Mouse (Mus musculus): ENCODE measurements at regions not wholly inside any gene's neighbourhood (a gene's known extent, or its start where the extent isn't known, plus 50 kb on each side); places are given as distances from the start of the nearest gene placed in this dataset.

DNA sequence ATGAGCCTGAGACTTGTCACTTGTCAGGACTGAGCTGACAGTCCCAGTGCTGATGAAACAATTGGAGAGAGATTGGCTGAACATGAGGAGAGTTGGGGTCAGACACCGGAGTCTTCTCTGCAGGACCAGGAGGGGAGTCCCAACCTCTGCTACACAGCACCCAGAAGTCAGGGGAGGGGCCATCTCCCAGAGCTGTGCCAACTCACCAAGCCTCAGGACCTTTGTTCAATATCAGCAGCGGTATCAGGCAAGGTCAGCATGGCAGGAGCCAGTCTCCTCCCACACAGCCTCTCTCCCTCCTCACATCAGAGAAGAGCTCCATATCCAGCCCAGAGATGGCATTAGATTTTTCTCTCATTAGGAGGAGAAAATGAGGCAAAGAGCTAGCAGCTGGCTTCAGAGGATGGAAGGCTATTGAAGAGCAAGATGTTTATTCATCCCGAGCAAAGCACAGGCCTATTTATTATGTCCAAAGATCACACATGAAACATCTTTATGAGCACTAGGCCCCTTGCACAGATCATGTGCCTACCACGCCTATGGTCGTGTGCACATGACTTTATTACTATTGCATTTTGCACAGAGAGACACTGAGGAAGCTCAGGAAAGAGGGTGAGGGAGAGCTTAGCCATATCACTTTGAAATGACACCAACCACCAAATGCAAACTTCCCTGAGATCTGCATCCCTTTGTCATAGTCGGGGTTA is 532.9 kb downstream of the Tshz3 start:
- DNase-seq (ENCODE audit: low read depth): no peak

DNA sequence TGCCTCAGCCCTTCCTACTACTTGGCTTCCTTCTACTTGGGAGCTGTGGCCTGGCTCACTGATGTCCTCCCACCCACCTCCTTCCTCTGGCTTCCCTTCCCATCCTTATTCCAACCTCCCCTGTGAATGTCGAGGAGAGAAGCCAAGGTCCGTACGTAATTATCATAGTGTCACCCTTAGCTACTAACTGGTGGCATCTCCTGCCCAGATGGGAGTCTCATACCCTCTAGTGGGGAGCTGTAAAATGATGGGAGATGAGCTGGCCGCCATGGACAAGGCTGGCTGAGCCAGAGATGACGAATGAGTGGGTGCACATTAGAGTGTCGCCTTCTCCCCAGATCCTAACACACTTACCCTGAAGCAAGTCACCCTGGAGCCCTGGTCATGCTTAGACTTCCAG is 532.6 kb downstream of the Zfp536 start:
- DNase-seq (ENCODE audit: low read depth): no peak

DNA sequence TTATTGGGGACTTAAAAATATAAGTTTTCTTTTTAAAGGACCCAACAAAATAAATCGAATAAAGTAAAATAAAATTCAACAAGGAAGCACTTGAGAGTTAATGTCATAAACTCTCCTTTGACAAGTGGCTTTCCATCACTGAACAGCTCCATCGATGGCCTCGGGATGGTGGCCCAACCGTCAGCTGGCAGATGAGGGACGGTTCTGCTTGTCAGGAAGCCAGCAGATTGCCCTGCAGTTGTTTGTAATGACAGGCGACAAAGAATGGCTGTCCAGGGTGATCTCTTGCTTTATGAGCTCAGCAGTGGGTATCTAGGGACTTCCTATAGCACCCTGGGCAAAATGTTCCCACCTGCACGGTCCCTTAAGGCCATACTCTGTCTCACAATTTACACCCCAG is 531.7 kb downstream of the Zfp536 start:
- DNase-seq (ENCODE audit: low read depth): no peak

- no peak for DNase-seq (ENCODE audit: low read depth)
These were observed 531.0 kb downstream of the Zfp536 start for GRCm38 (mm10) chr7:37242476-37242875.

- no peak for DNase-seq (ENCODE audit: low read depth)
These were observed 527.3 kb downstream of the Zfp536 start for GRCm38 (mm10) chr7:37246156-37246555.

DNA sequence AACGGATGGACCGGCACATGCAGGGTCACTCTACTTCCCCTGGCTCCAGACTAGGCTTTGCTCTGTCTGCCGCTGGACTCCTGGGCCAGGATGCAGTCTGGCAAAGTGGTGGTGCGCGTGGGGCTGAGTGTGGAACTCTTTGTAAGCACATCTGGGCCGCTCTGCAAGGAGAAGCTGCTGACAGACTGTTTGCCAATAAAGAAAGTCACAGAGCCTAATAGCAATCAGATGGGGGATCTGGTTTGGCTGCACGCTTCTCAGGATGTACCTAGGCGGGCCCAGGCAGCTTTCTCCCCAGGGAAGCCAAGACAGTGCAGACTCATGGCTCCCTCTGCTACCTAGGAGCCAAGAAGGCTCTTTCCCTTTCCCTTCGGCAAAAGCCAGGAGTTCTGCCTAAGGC is 519.0 kb downstream of the Zfp536 start:
- DNase-seq (ENCODE audit: low read depth): no peak

- no peak for DNase-seq (ENCODE audit: low read depth)
These were observed 517.6 kb downstream of the Zfp536 start for GRCm38 (mm10) chr7:37255840-37256239.

DNA sequence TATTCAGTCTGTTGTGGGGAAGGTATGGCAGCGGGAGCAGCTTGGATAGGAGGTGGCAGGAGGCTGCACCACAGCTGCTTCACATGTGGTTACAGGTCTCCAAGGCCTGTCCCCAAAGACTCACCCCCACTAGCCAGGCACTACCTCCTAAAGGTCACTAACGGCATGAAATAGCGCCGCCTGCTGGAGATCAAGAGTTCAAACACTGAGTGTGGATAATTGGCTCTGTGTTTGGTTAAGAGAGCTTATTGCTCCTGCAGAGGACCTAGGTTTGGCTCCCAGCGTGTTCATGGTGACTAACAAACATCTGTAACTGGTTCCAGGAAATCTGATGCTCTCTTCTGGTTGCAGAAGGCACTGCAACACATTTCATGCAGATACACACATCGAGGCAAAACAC is 514.1 kb downstream of the Zfp536 start:
- no peak for DNase-seq (ENCODE audit: low read depth)

GRCm38 (mm10) chr7:37262846-37263245 is 510.6 kb downstream of the Zfp536 start:
- DNase-seq (ENCODE audit: low read depth): no peak

GRCm38 (mm10) chr7:37267404-37267803 is 506.0 kb downstream of the Zfp536 start:
- DNase-seq (ENCODE audit: low read depth): no peak

DNA sequence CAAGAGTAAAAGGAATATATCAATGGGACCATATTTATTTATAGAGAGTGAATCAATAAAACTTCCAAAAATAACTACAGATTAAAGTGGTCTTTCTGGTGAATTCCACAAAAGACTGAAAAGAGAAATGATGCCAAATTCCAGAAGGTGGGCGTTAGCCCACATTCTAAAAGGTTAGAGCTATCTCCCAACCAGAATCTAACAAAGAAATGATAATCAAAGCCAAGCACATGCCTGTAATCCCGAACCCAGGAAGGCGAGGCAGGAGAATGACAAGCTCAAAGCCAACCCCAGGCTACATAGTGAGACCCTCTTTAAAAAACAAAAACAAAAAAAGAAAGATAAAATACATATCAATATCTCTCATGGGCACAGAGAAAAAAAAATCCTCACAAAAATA is 502.6 kb downstream of the Zfp536 start:
- no peak for DNase-seq (ENCODE audit: low read depth)

DNA sequence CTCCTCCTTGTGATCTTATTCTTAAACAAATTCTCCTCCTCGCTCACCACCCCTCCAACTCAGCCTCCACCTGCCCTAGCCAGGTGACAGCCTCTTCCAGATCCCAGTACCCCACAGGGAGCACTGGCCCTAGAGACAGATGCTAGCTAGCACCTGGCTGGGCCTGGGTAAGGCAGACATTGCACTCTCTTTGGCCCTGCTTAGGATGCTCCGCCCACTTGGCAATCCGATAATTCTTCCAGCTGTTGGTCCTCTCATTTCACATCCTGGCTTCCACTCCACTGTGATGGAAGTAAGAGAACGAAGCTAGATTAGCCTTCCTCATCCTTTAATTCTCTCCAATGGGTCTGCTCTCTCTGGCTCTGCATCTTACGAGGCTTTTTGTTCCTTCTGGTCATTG is 483.4 kb downstream of the Zfp536 start:
- DNase-seq (ENCODE audit: low read depth): no peak

DNA sequence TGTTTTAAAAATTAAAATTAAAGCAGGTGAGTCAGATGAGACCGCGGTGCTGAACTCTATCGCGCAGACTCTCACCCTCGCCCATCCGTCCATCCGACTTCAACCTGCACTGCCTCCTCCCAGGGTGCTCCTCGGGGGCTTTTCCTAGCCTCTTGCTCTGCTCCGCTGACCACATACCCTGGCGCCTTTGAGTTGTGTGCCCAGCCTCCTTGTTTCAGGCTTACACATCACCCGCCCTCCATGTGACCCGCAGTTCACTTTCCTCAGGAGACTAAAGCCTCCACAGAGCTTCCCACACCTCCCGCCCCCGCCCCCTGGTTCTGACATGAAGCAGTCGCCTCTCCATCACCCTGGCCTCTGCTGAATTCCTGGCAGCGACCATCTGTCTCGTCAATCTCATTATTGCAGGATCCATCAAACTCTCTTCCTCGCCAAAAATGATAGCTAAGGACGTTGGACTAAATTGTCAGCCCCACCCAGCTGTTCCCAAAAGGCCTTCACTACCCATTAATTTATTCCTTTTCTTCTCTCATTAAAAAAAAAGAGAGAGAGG is 482.9 kb downstream of the Zfp536 start:
- DNase-seq (ENCODE audit: low read depth): no peak

DNA sequence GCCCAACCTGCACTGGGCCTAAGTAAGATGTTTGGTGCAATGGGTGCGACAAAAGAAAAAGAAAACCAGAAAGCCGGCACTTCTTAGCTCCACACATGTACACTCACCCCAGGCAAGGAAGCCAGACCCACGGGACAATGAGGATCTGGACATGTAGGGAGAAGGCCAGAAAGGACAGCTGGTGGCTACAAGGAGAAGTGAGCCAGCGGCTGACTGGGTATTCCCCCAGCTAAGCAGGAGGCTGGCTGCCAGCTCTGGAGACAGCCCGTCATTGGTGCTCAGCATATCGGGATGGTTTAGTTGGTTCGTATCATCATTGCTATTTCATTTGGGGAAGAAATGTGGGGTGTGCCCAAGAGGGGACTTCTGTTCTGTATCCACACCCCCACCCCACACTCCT is 481.7 kb downstream of the Zfp536 start:
- no peak for DNase-seq (ENCODE audit: low read depth)

- DNase-seq (ENCODE audit: low read depth): no peak
These were observed 480.9 kb downstream of the Zfp536 start for GRCm38 (mm10) chr7:37292554-37292953.

DNA sequence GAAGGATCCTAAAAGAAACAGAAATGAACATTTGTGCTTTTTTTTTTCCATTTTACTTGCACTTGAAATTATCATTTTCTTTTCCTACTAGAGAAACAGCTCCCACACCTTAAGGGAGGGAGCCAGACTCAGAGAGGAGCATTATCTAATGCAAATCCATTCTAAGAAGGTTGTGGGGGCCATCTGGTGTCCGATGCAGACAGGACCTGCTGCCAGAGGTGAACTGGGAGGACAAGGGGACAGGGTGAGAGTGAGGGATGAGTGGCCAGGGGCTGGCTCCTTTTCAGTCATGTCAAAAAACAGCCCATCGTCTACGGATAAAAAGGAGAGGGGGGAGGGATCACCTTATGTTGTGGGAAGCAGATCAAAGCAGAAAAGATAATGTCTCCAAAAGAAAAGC is 474.6 kb downstream of the Zfp536 start:
- no peak for DNase-seq (ENCODE audit: low read depth)

DNA sequence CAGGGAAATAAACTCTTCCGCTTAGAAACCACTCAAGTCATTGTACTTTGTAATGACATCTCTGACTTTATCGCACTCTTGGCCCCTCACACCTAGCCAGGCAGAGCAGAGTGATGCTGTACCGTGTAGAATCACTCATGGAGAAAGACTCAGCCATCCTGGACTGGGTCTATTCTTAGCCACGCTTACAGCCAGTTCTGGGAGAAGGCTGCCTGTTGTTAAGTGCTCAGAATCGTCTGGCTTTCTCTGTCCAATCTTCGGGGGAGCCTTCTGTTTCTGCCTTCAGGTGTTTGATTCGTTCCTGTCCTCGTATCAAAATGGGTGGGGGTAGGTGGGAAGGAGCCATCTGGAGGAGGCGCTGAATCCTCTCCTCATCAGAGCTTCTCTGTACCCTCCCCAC is 468.0 kb downstream of the Zfp536 start:
- no peak for DNase-seq (ENCODE audit: low read depth)

GRCm38 (mm10) chr7:37307191-37307590 is 466.2 kb downstream of the Zfp536 start:
- no peak for DNase-seq (ENCODE audit: low read depth)

- no peak for DNase-seq (ENCODE audit: low read depth)
These were observed 448.8 kb downstream of the Zfp536 start for GRCm38 (mm10) chr7:37324653-37325052.

DNA sequence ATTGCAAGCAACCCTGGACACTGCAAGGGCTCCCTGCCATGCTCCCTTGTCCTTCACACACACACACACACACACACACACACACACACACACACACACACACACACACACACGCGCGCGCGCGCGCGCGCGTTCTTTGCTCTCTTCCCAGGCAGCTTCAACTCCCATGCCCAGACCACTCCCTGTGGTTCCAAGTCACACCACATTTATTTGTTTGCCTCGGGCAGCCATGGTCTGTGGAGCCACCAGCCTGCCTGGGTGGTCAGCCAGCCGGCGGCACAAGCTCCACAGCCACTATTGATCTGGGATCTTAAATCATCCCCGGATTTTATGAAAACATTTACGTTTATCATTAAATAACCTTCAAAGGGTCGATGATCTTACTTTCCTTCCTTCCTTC is 440.0 kb downstream of the Zfp536 start:
- DNase-seq (ENCODE audit: low read depth): no peak

- no peak for DNase-seq (ENCODE audit: low read depth)
These were observed 438.2 kb downstream of the Zfp536 start for GRCm38 (mm10) chr7:37335212-37335611.

DNA sequence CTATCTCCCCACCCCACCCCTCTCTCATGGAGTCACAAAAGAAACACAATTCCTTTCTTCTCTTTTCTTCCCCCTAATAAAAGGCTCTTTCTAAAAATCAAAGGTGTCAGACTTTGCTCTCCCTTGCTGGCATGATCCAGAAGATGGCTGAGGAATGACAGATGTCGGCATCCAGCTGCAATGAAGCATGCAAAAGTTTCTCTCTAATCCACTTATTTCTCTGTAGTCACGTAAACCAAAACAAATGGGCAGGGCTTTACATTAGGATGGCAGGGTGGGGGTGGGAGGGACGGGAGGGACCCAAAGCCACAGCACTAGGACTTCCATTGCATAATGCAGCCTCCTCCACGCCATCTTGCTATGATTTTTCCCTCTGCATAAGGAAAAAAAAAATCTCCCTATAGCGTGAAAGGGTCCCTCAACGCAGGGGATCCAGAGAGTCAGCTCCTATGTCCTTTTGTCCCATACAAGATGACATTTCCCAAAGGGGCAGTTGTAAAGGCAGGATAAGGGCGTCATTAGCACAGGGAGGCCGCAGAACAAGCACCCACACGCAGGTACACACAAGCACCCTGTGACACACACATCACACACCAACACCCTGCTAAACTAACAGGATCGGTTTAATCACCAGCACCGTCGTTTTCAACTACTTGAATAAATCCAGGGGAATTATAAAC is 437.1 kb downstream of the Zfp536 start:
- no peak for DNase-seq (ENCODE audit: low read depth)

DNA sequence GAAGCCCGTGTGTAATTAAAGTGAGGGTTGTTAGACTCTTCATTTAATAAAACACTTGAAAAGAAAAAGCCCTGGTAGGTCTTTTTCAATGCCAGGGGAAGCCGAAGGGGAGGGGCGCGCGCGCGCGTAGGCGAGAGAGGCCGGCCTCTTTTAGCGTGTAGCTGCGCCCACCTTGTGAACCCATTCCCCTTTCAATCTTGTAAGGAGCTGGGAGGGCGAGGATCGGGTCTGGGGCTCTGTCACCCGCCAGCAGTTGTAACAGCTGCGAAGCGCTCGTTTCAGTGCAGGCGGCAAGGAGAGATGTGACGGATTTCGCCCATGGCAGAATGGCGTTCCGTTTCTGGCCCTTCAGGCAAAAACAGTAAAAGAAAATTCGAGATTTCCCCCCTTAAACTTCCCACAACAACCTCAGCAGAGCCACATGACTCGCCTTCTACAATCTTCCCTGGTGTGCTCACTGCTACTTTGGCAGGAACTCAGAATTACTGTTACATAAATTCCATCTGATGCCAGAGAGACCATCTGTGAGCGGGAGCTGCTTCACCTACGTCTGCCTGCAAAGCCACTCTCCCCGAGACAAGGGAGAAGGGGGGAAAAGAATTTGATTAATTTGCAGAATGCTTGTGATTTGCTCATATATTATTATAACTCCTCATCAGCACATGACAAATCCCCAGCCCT is 436.4 kb downstream of the Zfp536 start:
- DNase-seq (ENCODE audit: low read depth): no peak

Data from naive thymus-derived CD4-positive, alpha-beta T cell, adult 2 months (primary cell).